Mouse (Mus musculus) olfactory bulb, adult 2 months (tissue): ENCODE measurements at regions not wholly inside any gene's neighbourhood (a gene's known extent, or its start where the extent isn't known, plus 50 kb on each side); places are given as distances from the start of the nearest gene placed in this dataset.

Source experiments
- CTCF ChIP-seq: fragments of 200-500 bp; IDR thresholded peaks from 2 replicates; pipeline ENCODE4 v1.5.1; 2012; ENCODE audit warnings: low read depth, mild to moderate bottlenecking, low read length, moderate library complexity; ENCODE audit not compliant: insufficient read depth
- POLR2A ChIP-seq: fragments of 200-500 bp; IDR thresholded peaks from 2 replicates; pipeline ENCODE4 v1.6.1; 2012; ENCODE audit warnings: mild to moderate bottlenecking, low read depth, low read length, moderate library complexity; ENCODE audit not compliant: insufficient read depth

GRCm38 (mm10) chr13:5725984-5726383, 135.3 kb upstream of the Klf6 start:
- TF ChIP-seq CTCF (no peak), POLR2A (no peak)
